Mouse (Mus musculus) midbrain, embryonic 13.5 days (tissue): Measurements from ENCODE around the gene Hsp90ab1. TPM values are rescaled to one million over a fixed set of nuclear protein-coding genes. Genes with fewer than 3 reads are reported as not detected.
A peak's percentile ranks its signal among the peaks of the same experiment; 100 is the strongest.

ENCODE experiments used
- ATAC-seq: fragments of 200-750 bp; cut with Nextera tagmentation; 2 replicates; pipeline ENCODE4 v1.8.0; 2017; ENCODE audit warnings: mild to moderate bottlenecking, moderate TSS enrichment, moderate library complexity
- H3K27ac ChIP-seq: fragments of 300-500 bp; sonication (generic); 2 replicates; pipeline ENCODE4 v1.5.1; 2015; ENCODE audit warnings: inconsistent platforms, mild to moderate bottlenecking, moderate library complexity
- H3K27me3 ChIP-seq: fragments of 300-500 bp; sonication (generic); 2 replicates; pipeline ENCODE4 v1.6.1; 2015; ENCODE audit warnings: mild to moderate bottlenecking, inconsistent platforms
- H3K36me3 ChIP-seq: fragments of 300-500 bp; sonication (generic); 2 replicates; pipeline ENCODE4 v1.6.1; 2015; ENCODE audit warnings: mild to moderate bottlenecking, inconsistent platforms
- H3K4me1 ChIP-seq: fragments of 300-500 bp; sonication (generic); replicated peaks from 2 replicates; pipeline ENCODE4 v1.6.1; 2015; ENCODE audit warnings: inconsistent platforms
- H3K4me2 ChIP-seq: fragments of 300-500 bp; sonication (generic); replicated peaks from 2 replicates; pipeline ENCODE4 v1.6.1; 2015; ENCODE audit warnings: moderate library complexity, mild to moderate bottlenecking, inconsistent platforms
- H3K4me3 ChIP-seq: fragments of 300-500 bp; sonication (generic); replicated peaks from 2 replicates; pipeline ENCODE4 v1.5.1; 2015; ENCODE audit warnings: mild to moderate bottlenecking, inconsistent platforms
- H3K9ac ChIP-seq: fragments of 300-500 bp; sonication (generic); replicated peaks from 2 replicates; pipeline ENCODE4 v1.6.1; 2015; ENCODE audit warnings: mild to moderate bottlenecking, inconsistent platforms
- H3K9me3 ChIP-seq: fragments of 300-500 bp; sonication (generic); 2 replicates; pipeline ENCODE4 v1.6.1; 2016; ENCODE audit warnings: mild to moderate bottlenecking, inconsistent platforms
- WGBS: fragments of 180-500 bp; shearing (Covaris S2); methylation state at CpG from one replicate; pipeline ENCODE4 v1.1.7; 2015; 5-methylcytosine and 5-hydroxymethylcytosine counted together
- polyA plus RNA-seq: library from polyadenylated mRNA; unstranded; fragments of >200 nt; fragmentation: Nextera tagmentation; extraction: Ambion mirVana; gene quantifications from 2 replicates; pipeline ENCODE4 v1.2.1, GENCODE M21; 2015

Gene Hsp90ab1
- polyA plus RNA-seq, 1 experiment from 2014 or later: 1,587 TPM

DNA sequence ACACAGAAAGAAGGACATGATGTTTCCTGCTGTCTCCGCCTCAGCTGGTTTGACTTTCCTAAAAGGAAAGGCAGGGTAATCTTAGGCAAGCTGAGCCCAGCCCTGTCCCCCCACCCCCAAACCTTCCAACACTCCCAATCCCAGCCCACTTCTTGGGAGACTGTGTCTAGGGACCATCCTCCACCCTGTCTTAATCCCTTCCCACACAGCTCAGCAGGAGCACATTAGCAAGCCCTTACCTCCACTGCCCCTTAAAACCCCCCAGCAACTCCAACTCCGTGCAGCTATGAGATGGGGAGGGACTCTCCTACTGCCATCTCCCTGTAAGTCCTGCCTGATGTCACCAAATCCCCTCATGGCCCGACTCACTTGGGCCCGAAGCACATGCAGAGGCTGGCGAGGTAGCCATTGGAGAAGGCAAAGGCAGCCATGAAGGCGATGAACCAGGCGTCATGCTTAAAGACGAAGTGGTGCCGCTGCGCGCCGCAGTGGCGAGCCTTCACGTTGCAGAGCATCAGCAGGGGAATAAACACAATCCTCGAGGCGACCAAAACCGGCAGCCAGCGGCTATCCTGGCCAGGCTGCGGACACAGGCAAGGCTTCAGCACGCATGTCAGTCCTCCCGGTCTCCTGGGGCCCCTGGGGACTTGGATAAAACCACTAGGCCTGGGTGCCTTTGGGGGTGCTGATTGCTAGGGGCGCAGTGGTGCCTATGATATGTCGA is 12.8 kb upstream of the Hsp90ab1 start:
- Histone ChIP-seq H3K4me3 (no peak overlapping the region), H3K27ac (peak overlapping the region; percentile 35; the same call in 1 of the 2 replicates), H3K27me3 (no peaks in the 10 kb centered on the region), H3K9ac (no peak overlapping the region), H3K4me1 (peaks cover 21% of the 10 kb centered on the region), H3K9me3 (no peaks in the 10 kb centered on the region; the same call in 1 of the 2 replicates), H3K36me3 (no peaks in the 10 kb centered on the region; the same call in 1 of the 2 replicates), H3K4me2 (no peak overlapping the region)
- ATAC-seq: no peak
- 64% methylated on average over 23 of the region's 23 CpGs for WGBS

DNA sequence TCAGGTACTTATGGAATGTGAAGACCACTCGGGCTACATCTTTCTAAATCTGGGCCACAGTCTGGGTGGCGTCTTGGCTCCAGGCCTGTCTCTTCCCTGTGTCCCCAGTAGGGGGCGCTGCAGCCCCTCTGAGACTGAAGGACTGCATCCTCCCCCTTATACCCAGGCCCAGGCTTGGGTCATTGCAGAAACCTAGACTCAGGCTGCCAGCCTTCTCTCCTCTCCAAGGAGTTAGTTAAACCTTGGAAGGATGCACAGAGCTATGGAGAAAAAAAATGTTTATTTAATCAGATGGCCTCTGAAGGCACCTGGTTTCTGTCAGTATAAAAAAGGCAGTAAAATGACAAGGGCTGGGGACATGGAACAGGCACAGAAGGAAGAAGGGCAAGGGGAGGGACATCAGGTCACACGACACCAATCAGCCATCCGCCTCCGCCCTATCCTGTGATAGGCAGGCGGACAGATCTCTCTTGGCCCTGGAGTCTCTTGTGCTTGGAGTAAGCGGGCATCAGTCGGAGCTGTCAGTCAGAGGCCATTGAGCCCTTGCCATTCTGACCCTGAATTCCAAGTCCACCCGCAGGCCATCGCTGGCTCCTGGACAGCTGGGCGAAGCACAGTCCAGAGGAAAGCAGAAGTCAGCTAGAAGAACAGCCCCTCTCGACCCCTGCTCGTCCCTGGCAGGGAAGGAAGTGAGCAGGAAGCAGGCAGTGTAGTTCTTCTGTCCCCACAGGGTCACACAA is 12.0 kb upstream of the Hsp90ab1 start:
- no peaks in the 10 kb centered on the region; the same call in 1 of the 2 replicates for H3K9me3 ChIP-seq
- peak overlapping the region; percentile 41; the same call in 1 of the 2 replicates for H3K9ac ChIP-seq
- peaks cover 21% of the 10 kb centered on the region for H3K4me1 ChIP-seq
- H3K36me3 ChIP-seq: no peaks in the 10 kb centered on the region; the same call in 1 of the 2 replicates
- WGBS: 15% methylated on average over 14 of the region's 14 CpGs
- H3K4me3 ChIP-seq: no peak overlapping the region
- no peak overlapping the region for H3K4me2 ChIP-seq
- H3K27me3 ChIP-seq: no peaks in the 10 kb centered on the region
- peak overlapping the region; percentile 71 for H3K27ac ChIP-seq
- ATAC-seq: peak; percentile 62

DNA sequence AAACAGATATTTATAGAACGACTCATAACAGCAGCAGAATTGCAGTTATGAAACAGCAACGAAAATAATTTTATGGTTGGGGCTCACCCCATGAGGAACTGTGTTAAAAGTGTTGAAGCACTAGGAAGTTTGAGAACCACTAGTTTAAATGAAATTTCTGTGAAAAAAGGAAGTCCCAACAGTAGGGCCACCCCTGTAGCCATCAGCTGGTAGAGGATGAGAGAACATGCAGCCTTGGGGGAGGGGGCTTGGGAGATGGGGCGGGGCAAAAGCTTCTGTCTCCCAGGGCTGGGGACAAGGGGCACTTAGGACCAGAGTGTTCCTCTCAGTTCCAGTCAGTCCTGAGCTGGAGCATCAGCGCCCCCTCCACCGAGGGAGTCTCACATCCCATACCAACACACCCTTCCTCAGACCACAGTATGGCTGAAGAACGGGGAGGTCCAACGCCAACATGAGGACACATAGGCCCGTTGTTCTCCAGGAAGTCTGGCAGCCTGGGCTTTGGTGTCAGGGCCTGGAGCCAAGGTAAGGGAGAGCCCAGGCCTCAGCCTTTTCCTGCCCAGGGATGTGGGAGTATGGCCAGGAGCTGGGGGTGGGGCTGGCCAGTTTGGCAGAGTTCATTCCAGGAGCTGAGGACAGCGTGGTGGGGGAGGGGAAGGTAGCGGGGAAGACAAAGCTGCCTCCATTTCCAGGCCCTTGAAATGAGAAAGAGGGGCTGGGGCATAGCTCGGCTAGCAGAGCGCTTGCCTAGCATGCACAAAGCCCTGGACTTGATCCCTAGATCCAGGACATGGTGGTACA is 11.2 kb upstream of the Hsp90ab1 start:
- peaks cover 21% of the 10 kb centered on the region for H3K4me1 ChIP-seq
- 36% methylated on average over 12 of the region's 12 CpGs for WGBS
- H3K4me2 ChIP-seq: no peak overlapping the region
- H3K27me3 ChIP-seq: no peaks in the 10 kb centered on the region
- H3K27ac ChIP-seq: peak overlapping the region; percentile 71
- no peaks in the 10 kb centered on the region; the same call in 1 of the 2 replicates for H3K9me3 ChIP-seq
- ATAC-seq: peak; percentile 59
- peak overlapping the region; percentile 41; the same call in 1 of the 2 replicates for H3K9ac ChIP-seq
- H3K36me3 ChIP-seq: no peaks in the 10 kb centered on the region; the same call in 1 of the 2 replicates
- H3K4me3 ChIP-seq: no peak overlapping the region

DNA sequence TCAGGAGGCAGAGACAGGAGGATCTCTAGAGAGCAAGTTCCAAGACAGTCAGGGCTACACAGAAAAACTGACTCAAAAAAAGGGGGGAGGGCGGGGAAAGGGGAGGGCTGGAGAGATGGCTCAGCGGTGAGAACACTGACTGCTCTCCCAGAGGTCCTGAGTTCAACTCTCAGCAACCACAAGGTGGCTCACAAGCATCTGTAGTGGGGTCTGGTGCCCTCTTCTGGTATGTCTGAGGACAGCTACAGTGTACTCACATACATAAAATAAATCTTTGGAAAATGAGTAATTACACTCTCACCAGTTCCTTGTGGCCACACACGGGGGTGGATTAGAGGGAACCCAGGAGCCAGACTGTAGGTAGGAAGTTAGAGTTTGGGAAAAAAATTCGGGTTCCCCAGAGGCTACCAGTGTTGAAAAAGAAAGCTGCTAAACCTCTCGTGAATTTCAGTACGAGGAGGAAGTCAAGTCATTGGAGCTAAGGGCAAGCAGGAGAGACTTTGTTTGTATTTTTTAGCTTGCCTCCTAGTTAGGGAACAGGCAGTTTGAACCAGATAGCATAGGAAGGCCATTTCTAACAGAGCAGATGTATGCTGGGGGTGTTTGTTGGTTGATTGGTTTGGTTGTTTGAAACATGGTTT is 9.8 kb upstream of the Hsp90ab1 start:
- ATAC-seq: no peak

DNA sequence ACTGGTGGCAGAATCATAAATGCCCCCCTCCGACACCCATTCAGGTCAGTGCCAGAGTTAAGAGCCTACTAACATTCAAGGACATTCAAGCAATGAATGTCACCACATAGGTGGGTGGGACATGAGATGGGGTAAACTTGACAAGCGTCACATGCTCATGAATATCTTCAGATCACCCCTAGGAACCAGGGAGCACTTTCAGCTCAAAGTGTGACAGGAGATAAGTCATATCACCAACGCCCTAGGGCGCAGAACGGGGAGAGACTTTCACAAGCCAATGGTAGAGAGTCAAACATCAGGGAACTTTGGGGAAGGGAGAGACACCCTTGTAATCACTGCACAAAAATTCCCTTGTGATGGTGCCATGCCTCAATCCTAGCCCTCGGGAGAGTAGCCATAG is 9.1 kb upstream of the Hsp90ab1 start:
- Histone ChIP-seq H3K9ac (no peak overlapping the region), H3K27ac (no peak overlapping the region), H3K9me3 (no peaks in the 10 kb centered on the region; the same call in 1 of the 2 replicates), H3K27me3 (no peaks in the 10 kb centered on the region), H3K4me2 (no peak overlapping the region), H3K4me3 (no peak overlapping the region), H3K4me1 (peaks cover 21% of the 10 kb centered on the region), H3K36me3 (no peaks in the 10 kb centered on the region; the same call in 1 of the 2 replicates)
- WGBS: 92% methylated on average over 6 of the region's 6 CpGs
- ATAC-seq: no peak

More for the DNA sequence above, 9.8 kb upstream of the Hsp90ab1 start:
- H3K27me3 ChIP-seq: no peaks in the 10 kb centered on the region
- H3K9me3 ChIP-seq: no peaks in the 10 kb centered on the region; the same call in 1 of the 2 replicates
- H3K4me1 ChIP-seq: peaks cover 21% of the 10 kb centered on the region
- H3K36me3 ChIP-seq: no peaks in the 10 kb centered on the region; the same call in 1 of the 2 replicates
- no peak overlapping the region for H3K4me3 ChIP-seq
- no peak overlapping the region for H3K27ac ChIP-seq
- WGBS: 77% methylated on average over 6 of the region's 6 CpGs
- H3K9ac ChIP-seq: no peak overlapping the region
- H3K4me2 ChIP-seq: no peak overlapping the region

DNA sequence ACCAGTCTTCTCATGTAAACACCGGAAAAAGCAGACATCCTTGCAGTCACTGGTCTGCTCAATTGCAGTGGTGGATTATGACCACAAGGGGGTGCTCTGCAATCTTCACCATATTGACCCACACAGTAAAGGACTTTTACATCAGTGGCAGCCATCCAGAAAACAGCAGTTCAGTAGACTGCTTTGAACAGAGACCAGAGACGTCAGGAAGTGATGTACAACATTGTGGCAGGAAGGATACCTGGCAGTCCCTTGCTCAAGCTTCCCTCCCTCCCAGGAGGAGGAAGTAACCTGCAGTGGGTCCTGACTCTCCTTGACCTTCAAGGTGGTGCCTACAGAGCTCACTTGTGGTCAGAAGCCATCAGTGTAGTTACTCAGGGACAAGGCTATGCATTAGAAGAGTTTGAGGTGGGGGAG is 8.5 kb upstream of the Hsp90ab1 start:
- no peaks in the 10 kb centered on the region; the same call in 1 of the 2 replicates for H3K9me3 ChIP-seq
- 17% methylated on average over 2 of the region's 2 CpGs for WGBS
- H3K36me3 ChIP-seq: no peaks in the 10 kb centered on the region; the same call in 1 of the 2 replicates
- H3K4me2 ChIP-seq: no peak overlapping the region
- ATAC-seq: no peak
- H3K27me3 ChIP-seq: no peaks in the 10 kb centered on the region
- no peak overlapping the region for H3K9ac ChIP-seq
- no peak overlapping the region for H3K4me3 ChIP-seq
- H3K27ac ChIP-seq: no peak overlapping the region
- peaks cover 21% of the 10 kb centered on the region for H3K4me1 ChIP-seq

DNA sequence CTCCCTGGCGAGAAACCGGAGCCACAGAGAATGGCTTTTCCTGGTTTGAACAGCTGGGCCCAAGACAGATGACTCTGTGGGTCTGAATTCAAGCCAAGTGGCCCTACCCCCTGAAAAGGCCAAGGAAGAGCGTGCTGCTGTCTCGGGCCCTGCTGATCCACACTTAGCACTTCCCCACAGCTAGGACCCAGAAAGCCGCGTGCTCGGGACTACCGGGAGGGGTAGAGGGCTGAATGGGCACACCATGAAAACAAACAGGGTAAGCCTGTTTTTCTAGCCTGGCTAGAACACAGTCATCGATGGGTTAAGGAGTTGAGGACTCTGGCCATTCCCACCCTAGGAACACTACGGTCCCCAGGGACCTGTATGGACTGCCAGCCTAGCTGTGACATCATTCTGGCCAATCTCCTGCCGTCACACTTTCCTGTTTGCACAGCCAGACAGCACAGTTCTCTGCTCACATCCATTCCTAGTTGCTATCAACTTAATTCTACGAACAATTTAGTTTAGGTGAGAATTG is 7.9 kb upstream of the Hsp90ab1 start:
- Histone ChIP-seq H3K36me3 (no peaks in the 10 kb centered on the region), H3K9me3 (no peaks in the 10 kb centered on the region), H3K27ac (no peak overlapping the region), H3K4me1 (peaks cover 20% of the 10 kb centered on the region), H3K9ac (no peak overlapping the region), H3K27me3 (no peaks in the 10 kb centered on the region), H3K4me2 (no peak overlapping the region), H3K4me3 (no peak overlapping the region)
- WGBS: 55% methylated on average over 12 of the region's 12 CpGs
- no peak for ATAC-seq

DNA sequence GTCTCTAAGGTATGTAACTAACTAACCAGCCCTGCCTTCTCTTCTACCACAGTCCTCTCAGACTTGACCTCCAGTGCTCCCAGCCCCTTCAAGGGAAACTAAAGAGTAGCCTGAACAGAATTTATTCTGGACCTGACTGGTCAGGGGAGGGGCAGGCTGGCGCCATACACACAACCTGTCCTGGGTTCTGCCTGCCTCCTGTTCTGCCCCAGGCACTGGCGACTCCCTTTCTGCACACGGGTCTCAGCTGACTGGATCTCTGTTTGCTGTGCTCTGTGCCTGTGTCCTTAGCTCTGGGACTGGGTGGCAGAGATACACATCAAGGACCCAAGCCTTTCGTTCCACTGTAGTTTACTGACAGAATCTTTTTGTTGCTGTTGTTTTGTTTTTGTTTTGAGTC is 6.5 kb upstream of the Hsp90ab1 start:
- H3K4me2 ChIP-seq: no peak overlapping the region
- no peaks in the 10 kb centered on the region for H3K36me3 ChIP-seq
- H3K27me3 ChIP-seq: no peaks in the 10 kb centered on the region
- ATAC-seq: no peak
- H3K4me1 ChIP-seq: peaks cover 13% of the 10 kb centered on the region
- H3K9ac ChIP-seq: no peak overlapping the region
- no peak overlapping the region for H3K27ac ChIP-seq
- 89% methylated on average over 4 of the region's 4 CpGs for WGBS
- no peaks in the 10 kb centered on the region for H3K9me3 ChIP-seq
- H3K4me3 ChIP-seq: no peak overlapping the region

DNA sequence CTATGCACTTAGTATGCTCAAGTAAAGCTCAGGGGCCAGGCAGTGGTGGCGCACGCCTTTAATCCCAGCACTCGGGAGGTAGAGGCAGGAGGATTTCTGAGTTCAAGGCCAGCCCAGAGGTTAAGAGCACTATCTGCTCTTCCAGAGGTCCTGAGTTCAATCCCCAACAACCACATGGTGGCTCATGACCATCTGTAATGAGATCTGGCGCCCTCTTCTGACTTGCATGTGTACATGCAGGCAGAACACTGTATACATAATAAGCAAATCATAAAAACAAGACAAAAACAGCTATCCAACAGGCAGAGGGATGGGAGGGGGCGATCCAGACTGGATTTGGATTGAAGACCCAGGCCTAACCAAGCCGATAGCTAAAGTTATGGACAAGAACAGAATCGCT is 5.8 kb upstream of the Hsp90ab1 start:
- no peak overlapping the region for H3K27ac ChIP-seq
- no peaks in the 10 kb centered on the region for H3K36me3 ChIP-seq
- H3K4me1 ChIP-seq: peaks cover 13% of the 10 kb centered on the region
- H3K9me3 ChIP-seq: no peaks in the 10 kb centered on the region
- H3K4me2 ChIP-seq: no peak overlapping the region
- WGBS: 67% methylated on average over 7 of the region's 7 CpGs
- no peak for ATAC-seq
- no peak overlapping the region for H3K9ac ChIP-seq
- H3K4me3 ChIP-seq: no peak overlapping the region
- H3K27me3 ChIP-seq: no peaks in the 10 kb centered on the region

DNA sequence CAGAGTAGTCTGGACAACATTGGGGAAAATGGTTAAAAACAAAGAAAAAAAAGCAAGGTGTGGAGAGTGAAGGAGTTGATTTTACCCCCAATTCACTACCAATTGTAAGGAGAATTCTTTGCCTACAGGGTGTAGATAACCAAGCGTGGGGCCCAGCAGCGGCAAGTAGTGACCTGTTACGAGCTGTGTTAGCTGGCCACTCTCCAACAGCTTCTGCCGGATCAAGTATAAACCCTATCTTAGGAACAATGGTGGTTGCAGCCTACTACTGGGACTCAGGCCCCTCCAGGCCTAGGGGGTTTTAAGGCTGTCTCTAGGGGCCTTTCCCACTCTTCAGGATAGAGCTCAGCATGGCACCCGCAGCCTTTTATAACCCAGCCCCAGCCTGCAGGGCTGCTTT is 5.2 kb upstream of the Hsp90ab1 start:
- H3K27ac ChIP-seq: no peak overlapping the region
- H3K9me3 ChIP-seq: no peaks in the 10 kb centered on the region
- no peaks in the 10 kb centered on the region for H3K36me3 ChIP-seq
- H3K4me1 ChIP-seq: peaks cover 13% of the 10 kb centered on the region
- no peaks in the 10 kb centered on the region for H3K27me3 ChIP-seq
- WGBS: 68% methylated on average over 5 of the region's 5 CpGs
- no peak overlapping the region for H3K4me3 ChIP-seq
- no peak for ATAC-seq
- H3K4me2 ChIP-seq: no peak overlapping the region
- H3K9ac ChIP-seq: no peak overlapping the region
